Mouse (Mus musculus) hindbrain, embryonic 11.5 days (tissue): ENCODE results near the gene Arl14. TPM values are rescaled to one million over a fixed set of nuclear protein-coding genes. Genes with fewer than 3 reads are reported as not detected.

ENCODE experiments used
- ATAC-seq: fragments of 200-750 bp; cut with Nextera tagmentation; 2 replicates; pipeline ENCODE4 v1.8.0; 2017; ENCODE audit warnings: mild to moderate bottlenecking, moderate TSS enrichment, moderate library complexity; ENCODE audit not compliant: low FRiP score
- DNase-seq: peaks from one replicate; pipeline ENCODE4 v3.0.0-alpha.2; 2015; ENCODE audit warnings: low spot score
- H3K27ac ChIP-seq: fragments of 300-500 bp; sonication (generic); 2 replicates; pipeline ENCODE4 v1.5.1; 2014; ENCODE audit warnings: mild to moderate bottlenecking, low read depth, low read length
- H3K27me3 ChIP-seq: fragments of 300-500 bp; sonication (generic); 2 replicates; pipeline ENCODE4 v1.6.1; 2014; ENCODE audit warnings: mild to moderate bottlenecking, low read length, moderate library complexity, mixed read lengths; ENCODE audit not compliant: control insufficient read depth, insufficient read depth
- H3K36me3 ChIP-seq: fragments of 300-500 bp; sonication (generic); 2 replicates; pipeline ENCODE4 v1.6.1; 2014; ENCODE audit warnings: mild to moderate bottlenecking, low read length, moderate library complexity, mixed read lengths; ENCODE audit not compliant: control insufficient read depth, insufficient read depth
- H3K4me1 ChIP-seq: fragments of 300-500 bp; sonication (generic); replicated peaks from 2 replicates; pipeline ENCODE4 v1.6.1; 2014; ENCODE audit warnings: low read length, mixed read lengths; ENCODE audit not compliant: control insufficient read depth, insufficient read depth
- H3K4me2 ChIP-seq: fragments of 300-500 bp; sonication (generic); replicated peaks from 2 replicates; pipeline ENCODE4 v1.6.1; 2014; ENCODE audit warnings: mild to moderate bottlenecking, low read depth, low read length
- H3K4me3 ChIP-seq: fragments of 300-500 bp; sonication (generic); 2 replicates; pipeline ENCODE4 v1.5.1; 2014; ENCODE audit warnings: low read depth, low read length
- H3K9ac ChIP-seq: fragments of 300-500 bp; sonication (generic); 2 replicates; pipeline ENCODE4 v1.6.1; 2014; ENCODE audit warnings: low read depth, low read length
- H3K9me3 ChIP-seq: fragments of 300-500 bp; sonication (generic); 2 replicates; pipeline ENCODE4 v1.6.1; 2016; ENCODE audit warnings: low read length; ENCODE audit not compliant: control insufficient read depth
- WGBS: fragments of 180-500 bp; shearing (Covaris S2); extraction: QIAGEN DNeasy Blood & Tissue Kit; methylation state at CpG from one replicate; pipeline ENCODE4 v1.1.7; 2014; 5-methylcytosine and 5-hydroxymethylcytosine counted together
- polyA plus RNA-seq: library from polyadenylated mRNA; unstranded; fragments of >200 nt; fragmentation: Nextera tagmentation; extraction: Ambion mirVana; gene quantifications from 2 replicates; pipeline ENCODE4 v1.2.1, GENCODE M21; 2014

The Arl14 gene
- polyA plus RNA-seq, 1 experiment from 2014 or later = not detected

DNA sequence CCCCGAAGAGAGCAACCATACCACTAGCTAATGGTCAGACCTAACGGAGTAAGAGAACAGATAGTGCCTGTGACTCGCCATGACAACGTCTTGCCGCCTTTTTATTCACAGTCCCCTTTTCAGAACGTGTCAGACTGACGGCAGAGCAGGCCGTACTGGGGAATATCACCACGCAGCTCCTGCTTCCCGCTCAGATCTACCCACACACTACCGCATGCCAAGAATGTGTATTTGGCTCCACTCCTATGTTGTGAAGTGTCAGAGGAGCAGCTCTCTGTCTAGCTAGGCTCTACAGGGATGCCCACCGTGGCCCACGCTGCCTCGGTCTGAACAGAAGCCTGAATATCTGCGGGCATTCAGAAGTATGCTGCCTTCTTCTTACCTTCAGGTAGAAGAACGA, 35.6 kb upstream of the Arl14 start:
- Histone ChIP-seq H3K4me3 (no peak overlapping the region), H3K27me3 (no peaks in the 10 kb centered on the region), H3K27ac (no peak overlapping the region), H3K9ac (no peak overlapping the region), H3K9me3 (no peaks in the 10 kb centered on the region), H3K4me2 (no peak overlapping the region), H3K36me3 (no peaks in the 10 kb centered on the region), H3K4me1 (no peaks in the 10 kb centered on the region)
- DNase-seq (no peak), ATAC-seq (no peak)
- 86% methylated on average over 16 of the region's 16 CpGs for WGBS

DNA sequence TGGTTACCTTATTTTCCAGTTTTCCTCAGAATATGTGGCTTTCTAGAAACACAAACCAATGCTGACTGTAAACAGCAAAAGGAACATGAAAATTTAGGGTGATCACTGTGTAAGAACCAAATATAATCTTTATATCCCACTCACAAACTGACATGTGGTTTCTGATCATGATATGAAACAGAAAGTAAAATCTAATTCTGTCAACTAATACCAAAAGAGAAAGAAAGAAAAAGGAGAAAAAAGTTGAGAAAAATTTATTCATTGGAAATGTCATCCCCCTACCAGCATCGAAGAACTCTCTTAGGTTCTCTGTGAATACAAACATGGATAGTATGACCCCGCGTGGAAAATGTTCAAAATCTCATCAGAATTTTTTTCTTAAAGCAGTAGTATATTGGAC, 29.2 kb upstream of the Arl14 start:
- Histone ChIP-seq H3K36me3 (no peaks in the 10 kb centered on the region), H3K4me1 (no peaks in the 10 kb centered on the region), H3K27ac (no peak overlapping the region), H3K4me3 (no peak overlapping the region), H3K4me2 (no peak overlapping the region), H3K9ac (no peak overlapping the region), H3K27me3 (no peaks in the 10 kb centered on the region), H3K9me3 (no peaks in the 10 kb centered on the region)
- DNase-seq = no peak
- ATAC-seq = no peak
- WGBS = 95% methylated on average over 3 of the region's 3 CpGs

DNA sequence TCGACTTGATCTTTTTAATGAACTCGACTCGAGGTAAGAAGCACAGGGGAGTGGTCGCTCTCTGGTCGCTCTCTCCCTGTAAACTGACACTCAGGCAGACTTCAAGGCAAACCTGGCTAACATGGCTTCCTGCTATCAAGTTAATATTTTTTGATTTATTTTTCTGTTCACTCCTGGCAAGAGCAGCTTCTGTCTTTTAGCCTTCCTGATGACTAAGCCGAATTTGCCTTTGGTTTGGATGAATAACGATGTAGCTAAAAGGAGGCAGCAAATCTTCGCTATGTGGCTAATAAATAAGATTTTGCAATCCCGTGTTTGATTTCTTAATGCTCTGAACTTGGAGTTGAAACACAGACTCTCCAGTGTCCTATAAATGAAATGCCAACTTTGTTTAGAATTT, 27.7 kb upstream of the Arl14 start:
- WGBS = 71% methylated on average over 9 of the region's 9 CpGs
- no peak for ATAC-seq
- no peak overlapping the region for H3K4me2 ChIP-seq
- no peak overlapping the region for H3K27ac ChIP-seq
- no peaks in the 10 kb centered on the region for H3K36me3 ChIP-seq
- H3K4me3 ChIP-seq = no peak overlapping the region
- H3K27me3 ChIP-seq = no peaks in the 10 kb centered on the region
- no peaks in the 10 kb centered on the region for H3K4me1 ChIP-seq
- H3K9ac ChIP-seq = no peak overlapping the region
- H3K9me3 ChIP-seq = no peaks in the 10 kb centered on the region
- DNase-seq = no peak

DNA sequence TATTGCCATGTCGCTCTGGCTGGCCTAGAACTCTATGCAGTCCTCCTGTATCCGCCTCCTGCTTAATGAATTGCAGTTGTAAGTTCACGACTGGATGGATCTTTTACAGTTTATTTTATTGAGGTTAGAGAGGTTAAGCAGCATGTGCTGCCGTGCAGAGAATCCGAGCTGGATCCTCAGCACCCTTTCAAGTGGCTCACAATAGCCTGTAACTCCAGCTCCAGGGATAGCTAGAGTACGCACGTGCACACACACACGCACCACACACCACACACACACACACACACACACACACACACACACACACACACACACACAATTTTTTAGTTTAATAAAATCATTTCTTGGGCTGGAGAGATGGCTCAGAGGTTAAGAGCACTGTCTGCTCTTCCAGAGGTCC, 27.0 kb upstream of the Arl14 start:
- Histone ChIP-seq H3K4me2 (no peak overlapping the region), H3K4me1 (no peaks in the 10 kb centered on the region), H3K27ac (no peak overlapping the region), H3K4me3 (no peak overlapping the region), H3K36me3 (no peaks in the 10 kb centered on the region), H3K9ac (no peak overlapping the region), H3K9me3 (no peaks in the 10 kb centered on the region), H3K27me3 (no peaks in the 10 kb centered on the region)
- DNase-seq (no peak), ATAC-seq (no peak)
- 67% methylated on average over 8 of the region's 8 CpGs for WGBS

DNA sequence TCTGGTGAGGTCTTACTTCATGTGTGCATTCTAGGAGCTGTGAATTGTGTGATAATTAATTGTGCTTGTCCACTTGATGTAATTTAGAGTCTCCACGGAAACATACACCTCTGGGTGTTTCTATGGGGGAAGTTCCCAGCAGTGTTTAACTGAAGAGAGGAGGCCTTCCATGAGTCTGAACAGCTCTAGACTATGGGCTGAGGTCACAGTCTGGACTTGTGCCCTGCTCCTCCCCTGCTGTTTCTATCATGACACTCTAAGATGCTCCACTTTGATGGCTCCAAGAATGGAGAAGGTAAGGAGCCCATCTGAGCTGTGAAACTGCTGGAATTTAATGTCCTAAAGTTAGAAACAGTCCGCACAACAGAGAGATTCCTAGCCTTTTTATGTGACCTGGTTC, 24.1 kb upstream of the Arl14 start:
- Histone ChIP-seq H3K4me1 (no peaks in the 10 kb centered on the region), H3K9me3 (no peaks in the 10 kb centered on the region), H3K9ac (no peak overlapping the region), H3K4me2 (no peak overlapping the region), H3K4me3 (no peak overlapping the region), H3K27me3 (no peaks in the 10 kb centered on the region), H3K27ac (no peak overlapping the region), H3K36me3 (no peaks in the 10 kb centered on the region)
- no peak for ATAC-seq
- DNase-seq = no peak
- WGBS = 77% methylated on average over 2 of the region's 2 CpGs

DNA sequence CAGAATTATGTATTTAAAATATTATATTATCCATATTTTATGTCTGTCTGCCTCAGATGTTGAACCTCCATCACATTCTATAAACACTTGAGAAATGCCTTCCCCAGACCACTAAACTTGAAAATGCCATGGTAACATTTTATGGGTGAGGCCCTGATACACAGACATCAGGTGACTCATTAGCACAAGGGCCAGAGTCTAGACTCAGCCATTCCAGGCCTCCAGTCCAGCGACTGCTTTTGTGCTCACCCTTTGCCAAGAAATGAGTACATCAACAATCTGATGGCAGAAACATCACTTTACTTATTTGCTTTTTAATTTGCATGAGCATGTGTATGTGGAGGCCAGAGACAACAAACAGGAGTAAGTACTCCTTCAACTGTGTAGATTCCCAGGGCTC, 22.0 kb upstream of the Arl14 start:
- no peak overlapping the region for H3K4me2 ChIP-seq
- no peaks in the 10 kb centered on the region for H3K9me3 ChIP-seq
- no peaks in the 10 kb centered on the region for H3K27me3 ChIP-seq
- ATAC-seq (no peak), DNase-seq (no peak)
- no peaks in the 10 kb centered on the region for H3K4me1 ChIP-seq
- no peak overlapping the region for H3K27ac ChIP-seq
- no peak overlapping the region for H3K4me3 ChIP-seq
- 74% methylated on average over 1 of the region's 1 CpGs for WGBS
- H3K9ac ChIP-seq = no peak overlapping the region
- no peaks in the 10 kb centered on the region for H3K36me3 ChIP-seq

DNA sequence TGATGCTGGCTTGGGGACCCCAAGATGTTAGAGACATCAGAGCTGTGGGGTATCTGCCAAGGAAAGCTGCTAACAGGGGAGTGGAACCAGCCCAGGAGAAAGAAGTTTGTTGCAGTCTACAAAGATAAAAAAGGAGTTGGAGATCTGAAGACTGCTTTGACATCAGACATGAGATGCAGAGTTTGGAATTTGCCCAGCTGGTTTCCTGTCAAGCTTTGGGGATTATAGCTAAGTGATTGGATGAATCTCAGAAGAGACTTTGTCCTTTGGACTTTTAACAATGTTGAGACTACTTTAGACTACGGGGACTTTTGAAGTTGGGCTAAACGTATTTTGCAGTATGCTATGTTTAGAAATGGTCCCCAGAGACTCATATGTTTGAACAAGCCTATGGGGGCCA, 21.0 kb upstream of the Arl14 start:
- no peak overlapping the region for H3K4me2 ChIP-seq
- no peaks in the 10 kb centered on the region for H3K9me3 ChIP-seq

DNA sequence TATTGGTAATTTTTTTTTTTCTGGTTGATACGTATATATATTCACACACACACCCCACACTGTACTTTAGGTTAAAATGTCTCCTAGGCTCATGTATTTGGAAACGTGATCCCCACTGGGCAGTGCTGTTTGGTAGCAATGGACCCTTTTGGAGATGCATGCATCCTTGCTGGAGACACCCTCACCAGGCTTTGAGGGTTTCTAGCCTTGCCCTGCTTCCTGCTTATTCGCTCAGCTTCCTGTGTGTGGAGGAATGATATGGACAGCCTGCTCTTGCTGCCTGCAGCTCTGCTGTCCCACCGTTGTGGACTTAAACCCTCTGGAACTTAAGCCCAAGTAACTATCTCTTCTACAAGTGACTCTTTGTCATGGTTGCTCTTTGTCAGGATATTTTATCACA, 19.3 kb upstream of the Arl14 start:
- no peak for ATAC-seq
- Histone ChIP-seq H3K4me1 (no peaks in the 10 kb centered on the region), H3K27ac (no peak overlapping the region), H3K9ac (no peak overlapping the region), H3K36me3 (no peaks in the 10 kb centered on the region), H3K9me3 (no peaks in the 10 kb centered on the region), H3K4me2 (no peak overlapping the region), H3K27me3 (no peaks in the 10 kb centered on the region), H3K4me3 (no peak overlapping the region)
- 84% methylated on average over 4 of the region's 4 CpGs for WGBS
- no peak for DNase-seq

More for the DNA sequence above, 21.0 kb upstream of the Arl14 start:
- ATAC-seq = no peak
- Histone ChIP-seq H3K27me3 (no peaks in the 10 kb centered on the region), H3K9ac (no peak overlapping the region), H3K4me3 (no peak overlapping the region), H3K4me1 (no peaks in the 10 kb centered on the region), H3K27ac (no peak overlapping the region), H3K36me3 (no peaks in the 10 kb centered on the region)
- 80% methylated on average over 2 of the region's 2 CpGs for WGBS
- DNase-seq = no peak

DNA sequence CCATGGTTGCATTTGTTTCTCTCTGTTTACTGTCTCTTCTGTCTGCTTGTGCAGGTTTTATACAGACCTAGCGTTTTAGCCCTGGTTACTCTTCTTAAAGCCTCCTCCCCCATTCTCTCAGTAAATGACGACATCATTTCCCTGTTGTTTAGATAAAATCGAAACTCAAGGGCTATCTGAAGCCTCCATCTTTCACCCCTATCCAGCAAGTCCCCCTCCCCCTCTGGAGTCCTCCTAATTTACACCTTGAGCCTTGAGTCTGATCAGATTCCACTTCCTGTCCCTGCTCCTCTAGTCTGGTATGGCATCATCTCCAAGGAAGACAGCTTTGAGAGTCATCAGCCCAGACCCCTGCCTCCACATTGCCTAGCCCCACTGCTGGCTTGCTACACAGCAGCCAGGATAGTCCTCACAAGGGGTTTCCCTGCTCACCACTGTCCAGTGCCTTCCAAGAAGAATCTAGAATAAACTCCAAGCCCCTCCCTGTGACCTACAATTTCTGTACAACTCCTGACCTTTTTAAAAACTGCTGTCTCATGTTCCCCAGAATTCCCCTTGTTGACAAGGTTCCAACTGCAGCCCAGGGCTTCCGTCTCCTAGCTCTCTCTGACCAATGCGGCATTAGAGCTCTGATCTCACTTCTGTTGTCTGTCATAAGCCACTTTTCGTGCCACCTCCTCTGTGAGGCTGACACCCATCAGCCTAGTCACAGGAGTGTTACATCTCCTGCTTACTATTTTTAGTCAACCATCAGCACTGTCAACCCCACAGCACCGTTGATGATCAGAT, 16.8 kb upstream of the Arl14 start:
- 76% methylated on average over 7 of the region's 7 CpGs for WGBS

More for the DNA sequence above, 16.8 kb upstream of the Arl14 start:
- H3K27ac ChIP-seq = no peak overlapping the region
- ATAC-seq (no peak), DNase-seq (no peak)
- H3K27me3 ChIP-seq = no peaks in the 10 kb centered on the region
- H3K4me2 ChIP-seq = no peak overlapping the region
- no peaks in the 10 kb centered on the region for H3K9me3 ChIP-seq
- H3K4me3 ChIP-seq = no peak overlapping the region
- no peaks in the 10 kb centered on the region for H3K4me1 ChIP-seq
- no peaks in the 10 kb centered on the region for H3K36me3 ChIP-seq
- no peak overlapping the region for H3K9ac ChIP-seq
